Mouse (Mus musculus) heart, adult 2 months (tissue): Measurements from ENCODE around the gene Nsun4. TPM values are rescaled to one million over a fixed set of nuclear protein-coding genes. Genes with fewer than 3 reads are reported as not detected.

ENCODE experiments used
- DNase-seq, 2 experiments: peaks; one replicate each; pipeline ENCODE4 v3.0.0; 2021
- H3K27ac ChIP-seq: fragments of 200-600 bp; 2 replicates; pipeline ENCODE4 v1.8.1; 2022
- H3K27me3 ChIP-seq: fragments of 200-500 bp; 2 replicates; pipeline ENCODE4 v1.6.1; 2012; ENCODE audit warnings: mild to moderate bottlenecking, low read length, inconsistent platforms, mixed read lengths; ENCODE audit not compliant: control insufficient read depth, insufficient read depth
- H3K36me3 ChIP-seq: fragments of 200-500 bp; 2 replicates; pipeline ENCODE4 v1.6.1; 2012; ENCODE audit warnings: low read length, inconsistent platforms; ENCODE audit not compliant: control insufficient read depth, insufficient read depth
- H3K4me1 ChIP-seq: fragments of 200-500 bp; 2 replicates; pipeline ENCODE4 v1.6.1; 2011; ENCODE audit warnings: low read length; ENCODE audit not compliant: control insufficient read depth, insufficient read depth
- H3K4me3 ChIP-seq: fragments of 200-600 bp; 2 replicates; pipeline ENCODE4 v1.8.1; 2022
- H3K79me2 ChIP-seq: fragments of 200-500 bp; replicated peaks from 2 replicates; pipeline ENCODE4 v1.6.1; 2012; ENCODE audit warnings: mild to moderate bottlenecking, inconsistent platforms, low read length, moderate library complexity, mixed read lengths; ENCODE audit not compliant: control insufficient read depth, insufficient read depth
- H3K9ac ChIP-seq: fragments of 200-500 bp; 2 replicates; pipeline ENCODE4 v1.6.1; 2012; ENCODE audit warnings: low read depth, mild to moderate bottlenecking, control low read depth, inconsistent platforms, low read length, mixed read lengths
- CTCF ChIP-seq: fragments of 200-600 bp; IDR thresholded peaks from 2 replicates; pipeline ENCODE4 v1.8.1; 2022; ENCODE audit warnings: antibody characterized with exemption, mild to moderate bottlenecking, moderate library complexity
- EP300 ChIP-seq: fragments of 200-500 bp; IDR thresholded peaks from 2 replicates; pipeline ENCODE4 v1.6.1; 2011; ENCODE audit warnings: low read depth, low read length, control low read depth; ENCODE audit not compliant: insufficient read depth
- POLR2A ChIP-seq: fragments of 200-500 bp; IDR thresholded peaks from 2 replicates; pipeline ENCODE4 v1.6.1; 2011; ENCODE audit warnings: mild to moderate bottlenecking, low read depth, low read length, control low read depth; ENCODE audit not compliant: insufficient read depth
- WGBS: fragments of 180-500 bp; shearing (Covaris S2); methylation state at CpG from one replicate; pipeline ENCODE4 v1.1.7; 2018; 5-methylcytosine and 5-hydroxymethylcytosine counted together
- intact Hi-C: fragments of 180-260 bp; cut with DNase I; formaldehyde crosslinking; loops from one replicate; pipeline ENCODE4 v1.15.1; 2025
- polyA plus RNA-seq: library from polyadenylated mRNA; depleted of rRNA; stranded (reverse); fragments of >200 nt; gene quantifications from 2 replicates; pipeline ENCODE4 v1.2.3, GENCODE M21; 2012
- total RNA-seq, 2 experiments: library from RNA; stranded (reverse); gene quantifications; 2 replicates each; pipeline ENCODE4 v1.2.3; 2021

The Nsun4 gene
- total and polyA plus RNA-seq, 3 experiments: 24.3 to 28.4 (median 24.9) TPM

DNA sequence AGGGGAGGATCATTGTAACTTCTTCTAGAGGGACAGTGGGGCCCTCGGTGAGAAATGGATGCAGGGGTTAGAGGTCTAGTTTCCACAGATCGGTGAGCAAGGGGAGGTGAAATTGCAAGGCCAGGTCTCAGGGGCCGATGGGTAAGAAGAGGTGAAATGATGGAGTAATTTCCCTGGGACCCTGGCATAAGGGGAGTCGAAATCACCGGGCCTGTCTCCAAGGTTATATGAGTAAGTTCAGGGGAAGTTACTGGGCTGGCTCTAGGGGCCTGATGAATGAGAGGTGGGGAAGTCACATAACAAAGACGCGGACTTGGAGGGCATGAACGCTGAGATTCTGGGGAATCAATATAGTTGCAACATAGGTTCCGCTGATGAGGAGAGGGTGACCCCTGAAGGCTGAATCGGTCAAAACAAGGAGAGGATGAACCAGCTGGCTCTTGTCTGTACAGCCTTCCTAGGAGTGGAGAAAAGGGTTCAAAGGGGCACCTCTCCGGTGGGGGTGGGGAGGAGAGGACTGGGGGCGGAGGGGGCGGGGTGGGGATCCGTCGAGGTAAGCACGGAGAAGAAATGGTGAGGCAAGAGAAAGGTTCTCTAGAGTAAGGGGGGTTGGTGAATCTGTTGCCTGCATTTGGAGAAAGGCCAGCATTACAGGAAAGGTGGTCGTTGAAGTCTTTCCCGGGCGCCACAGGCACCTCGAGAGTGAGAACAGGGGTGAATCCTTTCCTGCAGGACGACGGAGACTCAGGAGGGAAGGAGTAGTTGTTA is 966 bp downstream of the Nsun4 start:
- no peak for TF ChIP-seq POLR2A
- TF ChIP-seq CTCF: peak; percentile 31
- intact Hi-C loops: loop anchor here (1.0 to 10.0 kb wide), 2 partner anchors 25 to 218 kb away; partner anchors contain the start of gene Mknk1
- Histone ChIP-seq H3K36me3 (no peaks in the 10 kb centered on the region), H3K4me1 (peaks cover 3% of the 10 kb centered on the region; the same call in 1 of the 2 replicates), H3K4me3 (peak overlapping the region; percentile 81), H3K79me2 (no peaks in the 10 kb centered on the region), H3K9ac (peak overlapping the region; percentile 81), H3K27me3 (no peaks in the 10 kb centered on the region), H3K27ac (peak overlapping the region; percentile 95)
- WGBS: 17% methylated on average over 22 of the region's 22 CpGs
- peak; percentile 40 to 48 for DNase-seq

DNA sequence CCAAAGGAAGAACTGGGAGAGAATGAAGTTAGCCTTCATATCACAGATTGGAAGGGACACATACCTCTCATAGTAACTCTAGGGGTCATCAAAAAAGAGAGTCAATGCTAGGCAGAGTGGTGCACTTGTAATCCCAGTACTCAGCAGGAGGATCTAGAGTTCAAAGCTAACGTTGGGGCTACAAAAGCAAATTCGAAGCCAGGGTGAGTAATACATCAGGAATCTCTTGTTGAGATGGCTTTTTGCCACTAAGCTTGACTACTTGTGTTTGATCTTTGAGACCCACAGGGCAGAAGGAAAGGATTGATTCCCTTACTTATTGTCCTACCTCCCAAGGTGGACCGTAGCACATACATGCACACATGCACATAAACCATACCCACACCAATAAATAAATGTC is 4.5 kb downstream of the Nsun4 start:
- DNase-seq: no peak
- Histone ChIP-seq H3K36me3 (peaks cover 3% of the 10 kb centered on the region), H3K4me3 (no peak overlapping the region), H3K9ac (no peak overlapping the region), H3K79me2 (no peaks in the 10 kb centered on the region), H3K27me3 (no peaks in the 10 kb centered on the region), H3K4me1 (peaks cover 1% of the 10 kb centered on the region; the same call in 1 of the 2 replicates), H3K27ac (no peak overlapping the region)
- intact Hi-C loops: no loop called here
- WGBS: 75% methylated on average over 3 of the region's 3 CpGs
- no peak for TF ChIP-seq EP300
- TF ChIP-seq POLR2A: no peak
- no peak for TF ChIP-seq CTCF

DNA sequence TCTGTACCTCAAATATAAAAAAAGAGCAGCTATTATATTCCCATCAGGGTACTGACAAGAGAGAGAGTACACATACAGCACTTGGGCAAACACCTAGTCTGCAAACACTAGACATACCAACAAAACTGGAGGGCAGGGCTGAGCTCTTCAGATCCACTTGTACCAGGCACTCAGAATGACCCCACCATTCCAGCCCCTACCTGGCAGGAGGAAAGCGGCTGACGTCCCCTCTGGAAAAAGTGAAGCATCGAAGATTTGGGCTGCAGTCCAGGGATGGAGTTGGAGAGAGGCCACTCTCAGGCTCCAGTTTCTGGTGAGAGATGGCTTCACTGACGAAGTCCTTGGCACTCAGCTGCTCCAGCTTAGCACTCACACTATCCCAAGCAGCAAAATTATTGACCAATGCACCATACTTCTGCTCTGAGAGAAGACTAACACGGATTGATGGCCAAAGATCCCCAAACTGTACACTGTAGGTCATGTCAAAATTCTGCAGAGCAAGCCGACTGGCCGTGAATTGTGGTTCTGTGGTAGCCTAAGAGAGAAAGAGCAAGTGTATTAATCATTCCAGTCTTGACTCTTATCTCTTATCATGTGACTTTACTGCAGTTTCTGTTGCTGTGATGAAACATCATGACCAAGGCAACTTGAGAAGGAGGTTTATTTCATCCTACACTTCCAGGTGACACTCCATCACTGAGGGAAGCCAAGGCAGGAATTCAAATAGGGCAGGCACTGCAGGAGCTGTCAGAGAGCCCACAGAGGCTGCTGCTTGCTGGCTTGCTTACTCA is 5.4 kb downstream of the Nsun4 start:
- Histone ChIP-seq H3K4me1 (peaks cover 1% of the 10 kb centered on the region; the same call in 1 of the 2 replicates), H3K27me3 (no peaks in the 10 kb centered on the region), H3K27ac (no peak overlapping the region), H3K36me3 (peaks cover 3% of the 10 kb centered on the region), H3K4me3 (no peak overlapping the region), H3K79me2 (no peaks in the 10 kb centered on the region), H3K9ac (no peak overlapping the region)
- intact Hi-C loops: no loop called here
- WGBS: 61% methylated on average over 7 of the region's 7 CpGs
- no peak for TF ChIP-seq EP300
- no peak for TF ChIP-seq CTCF
- no peak for TF ChIP-seq POLR2A
- DNase-seq: peak in 1 of 2 experiments; percentile 27

DNA sequence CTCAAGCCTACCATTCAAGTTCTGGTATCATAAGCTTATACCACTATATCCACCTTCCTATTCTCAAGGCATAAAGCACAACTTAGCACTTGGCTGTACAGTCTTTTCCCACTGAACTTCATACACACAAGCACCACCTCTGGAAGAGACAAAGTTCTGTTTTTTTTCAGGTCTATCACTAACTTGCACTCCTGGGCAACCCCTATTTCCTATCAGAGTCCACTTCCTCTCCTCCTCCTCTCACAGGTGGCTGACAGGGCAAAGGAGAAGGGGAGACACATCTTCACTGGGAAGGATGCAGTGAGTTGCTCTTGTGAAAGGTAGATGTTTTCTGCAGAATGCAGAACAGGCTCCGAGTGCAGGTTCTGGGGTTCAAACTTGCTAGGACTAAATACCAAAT is 6.0 kb downstream of the Nsun4 start:
- H3K27ac ChIP-seq: no peak overlapping the region
- no peak overlapping the region for H3K4me3 ChIP-seq
- no peaks in the 10 kb centered on the region for H3K79me2 ChIP-seq
- no peaks in the 10 kb centered on the region for H3K27me3 ChIP-seq
- 93% methylated on average over 1 of the region's 1 CpGs for WGBS
- H3K4me1 ChIP-seq: peaks cover under 1% of the 10 kb centered on the region; the same call in 1 of the 2 replicates
- no peak overlapping the region for H3K9ac ChIP-seq
- peaks cover 3% of the 10 kb centered on the region for H3K36me3 ChIP-seq
- TF ChIP-seq POLR2A: no peak
- TF ChIP-seq EP300: no peak
- TF ChIP-seq CTCF: no peak
- no peak for DNase-seq
- intact Hi-C loops: no loop called here

DNA sequence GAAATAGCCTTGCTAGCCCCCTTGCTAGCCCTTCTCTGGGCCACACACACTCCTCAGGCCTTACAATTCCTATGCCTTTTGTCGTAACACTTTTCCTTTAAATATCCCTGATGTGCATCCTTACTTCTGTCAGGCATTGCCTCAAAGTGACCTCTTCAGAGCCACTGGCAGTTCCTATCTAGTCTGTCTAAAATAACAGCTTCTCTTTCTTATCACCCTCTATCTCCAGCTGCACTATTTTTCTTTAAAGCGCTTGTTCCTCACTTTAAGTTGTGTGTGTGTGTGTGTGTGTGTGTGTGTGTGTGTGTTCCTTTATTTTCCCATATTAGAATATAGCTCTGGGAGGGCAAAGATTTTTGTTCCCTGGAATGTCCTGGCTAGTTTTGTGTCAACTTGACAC is 7.1 kb downstream of the Nsun4 start:
- no peak for TF ChIP-seq CTCF
- no peak for TF ChIP-seq EP300
- TF ChIP-seq POLR2A: no peak
- 78% methylated on average over 2 of the region's 2 CpGs for WGBS

More for the DNA sequence above, 7.1 kb downstream of the Nsun4 start:
- Histone ChIP-seq H3K79me2 (no peaks in the 10 kb centered on the region), H3K36me3 (peaks cover 3% of the 10 kb centered on the region), H3K4me3 (no peak overlapping the region), H3K27ac (no peak overlapping the region), H3K27me3 (no peaks in the 10 kb centered on the region), H3K4me1 (no peaks in the 10 kb centered on the region), H3K9ac (no peak overlapping the region)
- DNase-seq: no peak
- intact Hi-C loops: no loop called here
